Mouse (Mus musculus) forelimb bud, embryonic 11.5 days (tissue): ENCODE results near the gene Vmn1r157.
"Not testable (repeated sequence)": the region's sequence is repeated elsewhere in the genome, so short reads cannot be mapped to it uniquely, and the experiment has no call there.

Source experiments
- DNase-seq: peaks from one replicate; pipeline ENCODE4 v3.0.0-alpha.2; 2012; ENCODE audit warnings: low read depth, low spot score

The Vmn1r157 gene

DNA sequence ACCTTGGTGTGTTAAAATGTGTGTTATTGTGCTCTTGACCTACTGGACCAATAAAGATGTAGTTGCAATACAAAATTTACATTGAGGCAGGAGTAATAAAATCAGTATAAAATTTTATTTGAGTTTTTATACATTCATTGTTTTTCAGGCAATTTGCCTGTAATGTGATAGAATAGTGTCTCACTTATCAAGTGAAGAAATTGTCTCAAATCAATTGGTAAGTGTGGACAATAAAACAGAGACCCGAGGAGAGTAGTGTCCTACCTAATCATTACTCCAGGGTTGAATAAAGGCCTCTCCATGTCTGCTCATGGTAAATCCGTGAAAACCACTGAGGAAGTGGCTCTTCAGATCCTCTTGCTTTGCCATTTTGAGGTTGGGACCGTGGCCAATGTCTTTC is at the start of gene Vmn1r157:
Vmn1r157 (plus strand) TSS at position 301 of the 400 bp plus-strand sequence.
- DNase-seq: not testable (repeated sequence)

DNA sequence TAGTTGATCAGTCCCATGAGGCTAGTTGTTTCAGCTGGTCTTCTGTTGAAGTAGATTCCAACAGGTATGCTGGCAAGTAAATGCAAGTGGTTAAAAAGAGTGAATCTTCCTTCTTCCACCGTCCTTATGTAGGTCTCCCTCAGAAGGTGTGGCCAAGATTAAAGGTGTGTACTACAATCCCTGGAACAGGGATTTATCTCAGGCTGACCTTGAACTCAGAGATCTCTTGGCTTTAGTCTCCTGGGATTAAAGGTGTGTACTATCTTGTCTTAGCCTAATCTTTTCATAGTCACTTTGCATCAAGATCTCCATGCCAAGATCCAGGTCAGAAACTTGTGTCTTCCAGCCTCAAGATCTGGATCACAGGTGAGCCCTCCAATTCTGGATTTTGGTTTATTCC is 41.9 kb upstream of the Vmn1r157 start, which contains the start of gene Gm4567:
Gm4567 (minus strand) TSS at position 101 of the 400 bp plus-strand sequence.
- not testable (repeated sequence) for DNase-seq

DNA sequence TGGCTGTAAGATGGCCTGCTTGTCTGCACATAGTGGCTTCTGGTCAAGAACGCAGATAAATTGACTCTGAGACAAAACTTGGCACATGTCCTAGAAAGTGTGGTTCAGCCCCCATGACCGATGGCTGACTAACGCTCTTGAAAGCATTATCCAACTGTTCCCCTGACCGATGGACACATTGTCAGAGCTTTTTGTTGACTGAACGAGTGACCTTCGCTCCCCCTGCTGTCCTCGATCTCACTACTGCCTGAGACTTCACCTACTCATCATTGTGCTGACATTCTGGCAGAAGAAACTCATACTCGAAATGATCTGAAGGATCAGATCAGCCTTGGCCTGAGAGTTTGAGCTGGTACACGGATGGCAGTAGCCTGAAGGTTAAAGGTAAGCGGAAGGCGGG is 14.5 kb downstream of the Vmn1r157 start:
- not testable (repeated sequence) for DNase-seq

DNA sequence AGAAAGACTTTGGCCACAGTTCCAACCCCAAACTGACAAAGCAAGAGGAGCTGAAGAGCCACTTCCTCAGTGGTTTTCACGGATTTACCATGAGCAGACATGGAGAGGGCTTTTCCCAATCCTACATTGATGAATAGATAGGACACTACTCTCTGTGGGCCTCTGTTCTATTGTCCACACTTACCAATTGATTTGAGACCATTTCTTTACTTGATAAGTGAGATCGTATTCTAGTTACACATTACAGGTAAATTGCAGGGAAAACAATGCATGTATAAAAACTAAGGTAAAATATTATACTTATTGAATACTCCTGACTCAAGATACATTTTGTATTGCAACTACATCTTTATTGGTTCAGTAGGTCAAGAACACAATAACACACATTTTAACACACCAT is 29.2 kb downstream of the Vmn1r157 start, which contains the start of gene Vmn1r158:
Vmn1r158 (minus strand) TSS at position 101 of the 400 bp plus-strand sequence.
- not testable (repeated sequence) for DNase-seq
